Mouse (Mus musculus): Measurements from ENCODE around the gene Il10ra. TPM values are rescaled to one million over a fixed set of nuclear protein-coding genes. Genes with fewer than 3 reads are reported as not detected.

Gene Il10ra
- polyA plus RNA-seq, 1 experiment, result 32.8 TPM

- TF ChIP-seq CTCF (IDR thresholded peaks at IDR 0.05; ENCODE audit: control insufficient read depth, insufficient read depth, low read length) (peak; percentile 81), POLR2A (IDR thresholded peaks at IDR 0.05; ENCODE audit: borderline replicate concordance, control insufficient read depth, low read depth, low read length) (no peak)
- Histone ChIP-seq H3K4me1 (ENCODE audit: control insufficient read depth, insufficient read depth, low read length) (peaks cover 10% of the 10 kb centered on the region), H3K27ac (ENCODE audit: control insufficient read depth, insufficient read depth, low read depth, low read length, poor library complexity) (peak overlapping the region; percentile 87), H3K4me3 (replicated peaks; ENCODE audit: control insufficient read depth, low read depth, low read length) (no peak overlapping the region)
- WGBS, result 66% methylated on average over 11 of the region's 11 CpGs
These were observed 30.5 kb upstream of the Il10ra start for GRCm38 (mm10) chr9:45299231-45300006.

DNA sequence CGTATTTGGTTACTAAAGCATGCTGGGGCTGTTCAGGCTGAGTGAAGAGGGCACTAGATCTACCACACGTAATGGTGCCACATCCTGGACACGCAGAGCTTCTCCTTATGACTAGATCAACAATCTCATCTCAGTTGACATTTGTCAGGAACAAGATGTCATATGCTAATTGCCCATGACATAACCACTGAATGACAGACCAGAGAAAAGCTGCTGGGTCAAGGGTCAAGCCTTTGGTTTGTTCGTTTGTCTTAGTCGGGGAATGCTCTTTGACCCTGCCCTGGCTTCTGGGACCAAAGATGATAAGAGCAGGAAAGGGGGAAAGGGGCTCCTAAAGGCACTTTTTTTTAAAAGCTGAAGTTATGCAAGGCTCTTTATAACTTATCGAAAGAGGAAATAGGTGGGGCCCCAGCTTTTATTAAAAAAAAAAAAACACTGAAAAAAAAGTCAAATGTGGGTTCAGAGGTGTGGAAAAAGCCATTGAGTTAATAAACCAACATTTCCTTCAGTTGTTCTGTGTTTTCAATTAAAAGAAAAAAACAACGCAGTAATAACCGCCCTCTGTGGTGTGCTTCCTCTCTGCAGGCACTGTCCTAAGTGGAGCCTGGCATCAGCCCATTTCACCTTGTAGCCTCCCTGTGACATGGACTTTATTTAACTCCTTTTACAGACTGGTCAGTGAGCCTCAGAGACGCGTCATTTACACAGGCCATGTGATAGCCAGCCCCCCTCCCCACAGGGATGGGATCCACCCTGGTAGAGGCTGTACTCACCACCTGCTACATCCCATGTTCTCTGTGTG is 25.5 kb upstream of the Il10ra start:
- 2% methylated on average over 10 of the region's 10 CpGs for WGBS
- TF ChIP-seq CTCF (IDR thresholded peaks at IDR 0.05; ENCODE audit: control insufficient read depth, insufficient read depth, low read length) (no peak), POLR2A (IDR thresholded peaks at IDR 0.05; ENCODE audit: borderline replicate concordance, control insufficient read depth, low read depth, low read length) (no peak)
- H3K27ac ChIP-seq (ENCODE audit: control insufficient read depth, insufficient read depth, low read depth, low read length, poor library complexity), result peak overlapping the region; percentile 76
- peaks cover 10% of the 10 kb centered on the region for H3K4me1 ChIP-seq (ENCODE audit: control insufficient read depth, insufficient read depth, low read length)
- no peak overlapping the region for H3K4me3 ChIP-seq (replicated peaks; ENCODE audit: control insufficient read depth, low read depth, low read length)

DNA sequence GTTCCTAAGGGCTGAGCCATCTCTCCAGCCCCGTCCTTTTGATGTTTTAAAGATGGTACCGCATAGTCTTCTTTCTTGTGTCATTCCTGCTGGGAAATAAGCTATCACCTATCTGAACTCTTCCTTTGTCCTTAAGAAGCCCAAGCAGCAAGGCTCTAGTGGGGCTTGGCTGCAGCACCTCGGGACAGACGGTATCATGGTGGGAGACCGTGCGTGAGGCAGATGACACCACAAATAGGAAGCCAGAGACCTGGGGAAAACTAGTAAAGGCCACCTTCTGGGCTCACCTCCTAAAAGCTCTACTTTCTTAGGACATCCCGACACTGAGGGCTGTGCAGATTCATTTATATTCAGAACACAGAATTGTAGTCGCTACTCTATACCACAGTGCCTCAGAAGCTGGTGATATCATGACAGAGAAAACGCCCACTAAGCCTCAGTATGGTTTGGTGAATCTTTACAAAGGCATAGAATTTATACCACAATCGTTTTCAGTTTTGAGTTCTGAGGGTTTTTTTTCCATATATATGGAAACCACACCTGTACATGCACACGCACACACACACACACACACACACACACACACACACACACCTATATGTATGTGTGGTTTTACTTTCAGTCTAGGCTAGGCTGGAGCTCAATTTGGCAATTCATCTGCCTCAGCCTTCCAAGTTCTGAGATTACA is 22.7 kb upstream of the Il10ra start:
- H3K4me1 ChIP-seq (ENCODE audit: control insufficient read depth, insufficient read depth, low read length), result peaks cover 6% of the 10 kb centered on the region

DNA sequence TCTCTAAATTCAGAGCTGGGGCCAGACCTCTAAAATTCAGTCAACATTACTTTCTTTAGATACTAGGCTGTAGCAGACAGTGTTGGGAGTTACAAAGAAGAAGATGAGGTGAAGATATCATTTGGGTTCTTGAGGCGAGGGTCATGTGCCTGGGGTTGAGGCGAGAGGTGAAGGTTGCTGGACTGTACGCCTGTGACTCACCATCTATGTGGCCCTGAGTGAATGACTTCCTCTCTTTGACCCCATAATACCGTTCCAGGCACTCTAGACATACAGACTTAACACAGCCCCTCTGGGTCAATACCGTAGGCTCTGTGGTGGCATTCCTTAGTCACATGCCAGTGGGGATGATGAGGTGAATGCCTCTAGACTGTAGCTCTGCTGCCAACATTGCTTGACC is 13.5 kb upstream of the Il10ra start:
- Histone ChIP-seq H3K4me3 (replicated peaks; ENCODE audit: control insufficient read depth, low read depth, low read length) (no peak overlapping the region), H3K4me1 (ENCODE audit: control insufficient read depth, insufficient read depth, low read length) (peaks cover 8% of the 10 kb centered on the region), H3K27ac (ENCODE audit: control insufficient read depth, insufficient read depth, low read depth, low read length, poor library complexity) (no peak overlapping the region)
- no peak for TF ChIP-seq POLR2A (IDR thresholded peaks at IDR 0.05; ENCODE audit: borderline replicate concordance, control insufficient read depth, low read depth, low read length)
- TF ChIP-seq CTCF (IDR thresholded peaks at IDR 0.05; ENCODE audit: control insufficient read depth, insufficient read depth, low read length), result no peak
- 60% methylated on average over 5 of the region's 5 CpGs for WGBS

More for the DNA sequence above, 22.7 kb upstream of the Il10ra start:
- WGBS, result 70% methylated on average over 11 of the region's 11 CpGs
- no peak overlapping the region for H3K27ac ChIP-seq (ENCODE audit: control insufficient read depth, insufficient read depth, low read depth, low read length, poor library complexity)
- no peak for TF ChIP-seq CTCF (IDR thresholded peaks at IDR 0.05; ENCODE audit: control insufficient read depth, insufficient read depth, low read length)
- TF ChIP-seq POLR2A (IDR thresholded peaks at IDR 0.05; ENCODE audit: borderline replicate concordance, control insufficient read depth, low read depth, low read length), result no peak
- no peak overlapping the region for H3K4me3 ChIP-seq (replicated peaks; ENCODE audit: control insufficient read depth, low read depth, low read length)

DNA sequence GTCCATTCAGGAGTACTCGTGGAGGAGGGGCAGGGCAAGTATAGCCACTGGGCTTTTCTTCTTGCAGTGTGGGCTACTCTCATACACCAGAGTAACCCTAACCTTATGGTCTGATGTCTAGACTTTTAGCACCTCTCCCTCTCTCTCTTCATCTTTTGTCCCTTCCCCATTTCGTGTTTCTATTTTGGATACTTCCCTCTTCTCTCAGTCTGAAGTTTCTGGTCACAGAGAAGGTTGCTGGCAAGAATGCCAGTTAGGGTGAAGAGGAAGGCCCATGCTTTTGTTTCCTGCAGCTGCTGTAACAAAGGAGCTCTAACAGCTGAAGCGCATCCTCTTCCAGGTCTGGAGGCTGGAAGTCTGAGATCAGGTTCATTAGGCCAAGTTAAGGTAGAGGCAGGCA is 11.9 kb upstream of the Il10ra start:
- Histone ChIP-seq H3K4me3 (replicated peaks; ENCODE audit: control insufficient read depth, low read depth, low read length) (no peak overlapping the region), H3K27ac (ENCODE audit: control insufficient read depth, insufficient read depth, low read depth, low read length, poor library complexity) (no peak overlapping the region), H3K4me1 (ENCODE audit: control insufficient read depth, insufficient read depth, low read length) (peaks cover 8% of the 10 kb centered on the region)
- TF ChIP-seq CTCF (IDR thresholded peaks at IDR 0.05; ENCODE audit: control insufficient read depth, insufficient read depth, low read length) (no peak), POLR2A (IDR thresholded peaks at IDR 0.05; ENCODE audit: borderline replicate concordance, control insufficient read depth, low read depth, low read length) (no peak)
- WGBS, result 14% methylated on average over 3 of the region's 3 CpGs

DNA sequence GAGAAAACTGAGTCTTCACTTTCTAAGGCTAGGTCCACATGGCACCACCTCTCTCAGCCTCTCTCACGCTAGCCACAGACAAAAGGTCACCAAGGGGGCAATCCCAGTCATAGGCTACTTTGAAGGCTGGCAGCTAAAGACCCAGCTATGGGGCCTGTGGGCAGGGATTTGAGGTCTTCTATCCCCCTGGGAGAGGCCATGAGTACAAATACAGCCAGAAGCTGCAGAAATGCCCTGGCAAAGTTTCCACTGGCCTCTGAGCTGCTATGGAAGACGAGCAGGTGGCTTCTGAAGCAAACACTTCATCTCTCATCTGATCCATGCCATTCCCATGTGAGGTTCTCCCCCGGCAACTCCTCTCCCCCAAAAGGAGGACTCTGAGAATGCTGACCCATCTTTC is 11.1 kb upstream of the Il10ra start:
- H3K27ac ChIP-seq (ENCODE audit: control insufficient read depth, insufficient read depth, low read depth, low read length, poor library complexity), result no peak overlapping the region
- peaks cover 9% of the 10 kb centered on the region for H3K4me1 ChIP-seq (ENCODE audit: control insufficient read depth, insufficient read depth, low read length)
- WGBS, result 66% methylated on average over 3 of the region's 3 CpGs
- H3K4me3 ChIP-seq (replicated peaks; ENCODE audit: control insufficient read depth, low read depth, low read length), result no peak overlapping the region
- TF ChIP-seq CTCF (IDR thresholded peaks at IDR 0.05; ENCODE audit: control insufficient read depth, insufficient read depth, low read length) (no peak), POLR2A (IDR thresholded peaks at IDR 0.05; ENCODE audit: borderline replicate concordance, control insufficient read depth, low read depth, low read length) (no peak)

GRCm38 (mm10) chr9:45274635-45275034 is 5.7 kb upstream of the Il10ra start:
- Histone ChIP-seq H3K4me3 (replicated peaks; ENCODE audit: control insufficient read depth, low read depth, low read length) (no peak overlapping the region), H3K27ac (ENCODE audit: control insufficient read depth, insufficient read depth, low read depth, low read length, poor library complexity) (peak overlapping the region; percentile 39; the same call in 1 of the 2 replicates), H3K4me1 (ENCODE audit: control insufficient read depth, insufficient read depth, low read length) (peaks cover 8% of the 10 kb centered on the region)
- WGBS, result 40% methylated on average over 2 of the region's 2 CpGs
- TF ChIP-seq POLR2A (IDR thresholded peaks at IDR 0.05; ENCODE audit: borderline replicate concordance, control insufficient read depth, low read depth, low read length) (no peak), CTCF (IDR thresholded peaks at IDR 0.05; ENCODE audit: control insufficient read depth, insufficient read depth, low read length) (no peak)

DNA sequence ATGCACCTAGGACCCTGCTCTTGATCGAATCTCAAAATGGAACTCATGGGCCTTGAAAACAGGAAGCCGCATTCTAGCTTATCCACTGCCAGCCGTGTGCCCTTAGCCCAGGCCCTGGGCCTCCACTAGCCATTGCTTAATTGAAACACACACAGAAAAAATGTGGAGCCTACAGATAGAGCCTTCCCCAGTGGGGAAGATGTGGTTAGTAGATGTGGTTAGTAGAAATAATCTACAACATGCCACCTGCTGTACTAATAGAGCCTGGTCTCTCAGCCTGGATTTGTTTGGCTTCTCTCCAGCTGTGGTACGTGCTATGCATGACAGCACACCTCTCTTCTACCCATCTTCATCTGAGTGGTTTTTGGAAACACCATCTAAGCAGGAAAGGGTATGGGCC is 5.3 kb upstream of the Il10ra start:
- peaks cover 8% of the 10 kb centered on the region for H3K4me1 ChIP-seq (ENCODE audit: control insufficient read depth, insufficient read depth, low read length)
- WGBS, result 3% methylated on average over 4 of the region's 4 CpGs
- peak overlapping the region; percentile 39 for H3K27ac ChIP-seq (ENCODE audit: control insufficient read depth, insufficient read depth, low read depth, low read length, poor library complexity)
- no peak for TF ChIP-seq CTCF (IDR thresholded peaks at IDR 0.05; ENCODE audit: control insufficient read depth, insufficient read depth, low read length)
- no peak for TF ChIP-seq POLR2A (IDR thresholded peaks at IDR 0.05; ENCODE audit: borderline replicate concordance, control insufficient read depth, low read depth, low read length)
- no peak overlapping the region for H3K4me3 ChIP-seq (replicated peaks; ENCODE audit: control insufficient read depth, low read depth, low read length)
